Mouse (Mus musculus): ENCODE results near the gene Ndufab1.

- peak; percentile 55 for TF ChIP-seq EP300 (IDR thresholded peaks at IDR 0.05; ENCODE audit: low read depth)
- peak; percentile 70 for TF ChIP-seq CTCF (IDR thresholded peaks at IDR 0.05; ENCODE audit: low read depth)
Measured at GRCm38 (mm10) chr7:122101747-122102244, at the start of gene Ndufab1.
